Mouse (Mus musculus): Measurements from ENCODE around the gene Sept12.
A peak's percentile ranks its signal among the peaks of the same experiment; 100 is the strongest.

The Sept12 gene

GRCm38 (mm10) chr16:4937351-4938190, 60.1 kb downstream of the Sept12 start:
- peak; percentile 56 for DNase-seq
